In genomic region chr9:108080168-108080567, GRCm38 (mm10) we compare ENCODE assay signal across 7 mouse cellular contexts. TPM values are rescaled to one million over a fixed set of nuclear protein-coding genes. Genes with fewer than 3 reads are reported as not detected.
DNase-seq lines count a peak whose midpoint lies in the region; ATAC-seq and TF ChIP-seq lines count a peak whose summit lies in the region.

Mst1 (plus strand) TSS chr9:108080436.

- TF ChIP-seq POLR2A in limb, embryonic 14.5 days (IDR thresholded peaks at IDR 0.05; ENCODE audit: borderline replicate concordance, extremely low read depth, insufficient read depth, insufficient read length): no peak

- H3K4me3 ChIP-seq in megakaryocyte, embryonic 14.5 days (replicated peaks): peak within 1 kb of the TSS; percentile 97
- peak within 1 kb of the TSS; percentile 89 for H3K4me3 ChIP-seq in limb, embryonic 14.5 days (replicated peaks; ENCODE audit: low read length)

- H3K27me3 ChIP-seq in megakaryocyte, embryonic 14.5 days (replicated peaks): no peaks in the 10 kb centered on the region
- H3K27me3 ChIP-seq in limb, embryonic 14.5 days (ENCODE audit: control insufficient read depth, insufficient read depth, low read length): peaks cover 20% of the 10 kb centered on the region; the same call in 1 of the 2 replicates

- no peak for ATAC-seq in megakaryocyte, adult 5-6 weeks (ENCODE audit: poor library complexity, severe bottlenecking)
- peak; percentile 68 for ATAC-seq in erythroblast, adult 5-6 weeks (replicated peaks; ENCODE audit: low FRiP score, poor library complexity, severe bottlenecking)
- ATAC-seq in limb, embryonic 14.5 days (ENCODE audit: low FRiP score, low read depth): no peak

- no peaks in the 10 kb centered on the region for H3K9me3 ChIP-seq in megakaryocyte, embryonic 14.5 days
- H3K9me3 ChIP-seq in limb, embryonic 14.5 days (ENCODE audit: control insufficient read depth, low read length): no peaks in the 10 kb centered on the region

- peak within 1 kb of the TSS; percentile 92 for H3K4me2 ChIP-seq in limb, embryonic 14.5 days (replicated peaks; ENCODE audit: low read depth, low read length, severe bottlenecking)

- peak within 1 kb of the TSS; percentile 33; the same call in 1 of the 2 replicates for H3K27ac ChIP-seq in limb, embryonic 14.5 days (replicated peaks; ENCODE audit: low read depth, low read length)

- peaks cover 37% of the 10 kb centered on the region for H3K36me3 ChIP-seq in megakaryocyte, embryonic 14.5 days (replicated peaks; ENCODE audit: low read length)
- peaks cover 13% of the 10 kb centered on the region for H3K36me3 ChIP-seq in limb, embryonic 14.5 days (ENCODE audit: control insufficient read depth, insufficient read depth, low read length)

- no peak for DNase-seq in limb, embryonic 14.5 days (ENCODE audit: low spot score)
- peak; percentile 37 to 65 for DNase-seq in spleen, postnatal 36 days (ENCODE audit: low spot score in 2 of 2)
- no peak for DNase-seq in left cerebral cortex, adult 11 months (ENCODE audit: low spot score)
- DNase-seq in adrenal gland, adult 2 months: no peak

- peak within 1 kb of the TSS; percentile 92 for H3K9ac ChIP-seq in limb, embryonic 14.5 days (ENCODE audit: low read depth, low read length, severe bottlenecking)

- 71% methylated on average over 5 of the region's 5 CpGs for WGBS in limb, embryonic 14.5 days

- H3K4me1 ChIP-seq in megakaryocyte, embryonic 14.5 days: peaks cover 67% of the 10 kb centered on the region
- peaks cover 14% of the 10 kb centered on the region for H3K4me1 ChIP-seq in limb, embryonic 14.5 days (ENCODE audit: control insufficient read depth, insufficient read depth, low read length)

RNA-seq across cellular contexts. Expression of gene Mst1, which starts in this region (rescaled TPM):
- 0.17 TPM in 1 of 2 replicates, not detected in the other for polyA plus RNA-seq in megakaryocyte, embryonic 14.5 days (2012; ENCODE audit: insufficient read depth, low replicate concordance)
- 0.69 TPM in 1 of 2 replicates, not detected in the other for total RNA-seq in megakaryocyte, adult 5-6 weeks (2015)
- total RNA-seq in megakaryocyte, adult 5-6 weeks (2017): not detected in 2 replicates
- total RNA-seq in erythroblast, adult 5-6 weeks (2015; ENCODE audit: low replicate concordance): 33.0 and 48.8 TPM in 2 replicates
- total RNA-seq in erythroblast, adult 5-6 weeks (2017; ENCODE audit: low replicate concordance): 6.6 and 13.4 TPM in 2 replicates
- polyA plus RNA-seq in limb, embryonic 14.5 days (2012; rRNA removed): 0.93 and 1.1 TPM in 2 replicates
- polyA plus RNA-seq in limb, embryonic 14.5 days (2014; fragmentation: Nextera tagmentation; extraction: Ambion mirVana): 1.3 and 1.6 TPM in 2 replicates
- total RNA-seq in adrenal gland, adult 2 months (2021): under 1 TPM; 0.17 to 0.86 TPM
- polyA plus RNA-seq in adrenal gland, adult 2 months (2012; rRNA removed): 0.23 and 0.44 TPM in 2 replicates

Comparison
In these comparisons a context has a peak if more than half of its experiments do, and no peak if none do; other contexts are left out.
1. RNA of gene Mst1 (total RNA-seq): 6.6 to 48.8 TPM in erythroblast, adult 5-6 weeks; 0.17 to 0.86 TPM in adrenal gland, adult 2 months and 0.69 TPM in megakaryocyte, adult 5-6 weeks; every median in the first group is over 4 times any median in the second.
2. DNase-seq: peak in spleen, postnatal 36 days (2 of 2); none in limb, embryonic 14.5 days (single experiment), left cerebral cortex, adult 11 months (single experiment) and adrenal gland, adult 2 months (single experiment).